Mouse (Mus musculus) cerebellum, adult 9-10 months (tissue): ENCODE results near the gene Gpr15.

Source experiments
- DNase-seq: peaks from one replicate; pipeline ENCODE4 v3.0.0; 2022

The Gpr15 gene

GRCm38 (mm10) chr16:58700816-58701424, 17.9 kb downstream of the Gpr15 start:
- no peak for DNase-seq

GRCm38 (mm10) chr16:58700174-58700573, 18.7 kb downstream of the Gpr15 start:
- DNase-seq, result no peak

DNA sequence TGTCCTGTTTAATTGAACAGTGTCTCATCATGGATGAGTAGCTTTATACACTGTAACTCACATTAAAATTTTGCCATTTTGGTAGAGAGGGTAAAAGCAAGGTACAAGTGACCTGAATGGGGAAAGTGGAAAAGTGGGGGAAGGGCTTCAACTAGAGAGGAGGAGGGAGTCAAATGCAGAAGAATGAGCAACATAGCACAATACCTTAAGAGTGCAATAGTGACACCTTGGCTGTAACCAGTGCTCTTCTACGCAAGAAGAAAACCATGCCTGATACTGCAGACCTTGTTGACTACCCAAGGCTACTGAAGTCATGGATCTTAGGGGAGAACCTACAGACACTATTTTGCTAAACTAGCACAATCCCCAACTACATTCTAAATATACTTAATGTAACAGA, 21.6 kb downstream of the Gpr15 start:
- DNase-seq, result no peak

GRCm38 (mm10) chr16:58696796-58697195, 22.1 kb downstream of the Gpr15 start:
- no peak for DNase-seq

DNA sequence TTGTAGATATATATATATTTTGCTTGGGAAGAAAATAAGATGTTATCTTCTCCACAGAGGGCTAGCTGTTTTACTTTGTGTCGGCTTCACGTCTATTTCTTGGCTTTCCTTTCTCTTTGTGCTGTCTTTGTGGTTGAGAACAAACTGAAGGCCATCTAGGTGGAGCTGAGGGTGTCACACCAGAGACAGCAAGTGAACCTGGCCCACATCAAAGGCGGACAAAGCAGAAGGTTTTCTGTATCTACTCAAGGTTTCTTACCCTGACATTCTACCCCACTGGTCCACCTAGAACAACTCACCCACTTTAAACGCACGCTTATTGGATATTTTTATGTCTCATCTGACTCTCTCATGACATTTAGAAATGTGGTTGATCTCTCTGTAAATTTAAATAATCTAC, 24.8 kb downstream of the Gpr15 start:
- no peak for DNase-seq

- DNase-seq, result no peak
These were observed 28.5 kb downstream of the Gpr15 start for GRCm38 (mm10) chr16:58690322-58690732.

GRCm38 (mm10) chr16:58689555-58690169, 29.2 kb downstream of the Gpr15 start:
- DNase-seq, result no peak

GRCm38 (mm10) chr16:58688534-58688933, 30.3 kb downstream of the Gpr15 start:
- DNase-seq, result no peak

- no peak for DNase-seq
These were observed 33.0 kb downstream of the Gpr15 start for GRCm38 (mm10) chr16:58685548-58686537.

DNA sequence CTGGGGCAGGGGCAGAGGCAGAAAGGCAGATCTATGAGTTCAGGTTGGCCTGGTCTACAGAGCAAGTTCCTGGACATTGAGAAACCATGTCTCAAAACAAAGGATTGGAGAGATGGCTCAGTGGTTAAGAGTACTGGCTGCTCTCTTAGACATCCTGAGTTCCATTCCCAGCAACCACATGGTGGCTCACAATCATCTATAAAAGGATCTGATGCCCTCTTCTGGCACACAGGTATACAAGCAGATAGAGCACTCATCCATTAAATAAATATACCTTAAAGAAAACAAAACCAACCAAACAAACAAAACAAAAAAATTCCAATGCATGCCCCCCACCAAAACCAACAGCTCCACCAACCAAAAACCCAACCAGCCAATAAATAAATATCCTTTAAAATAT, 34.3 kb downstream of the Gpr15 start:
- DNase-seq, result no peak

- no peak for DNase-seq
These were observed 35.0 kb downstream of the Gpr15 start for GRCm38 (mm10) chr16:58683911-58684310.

DNA sequence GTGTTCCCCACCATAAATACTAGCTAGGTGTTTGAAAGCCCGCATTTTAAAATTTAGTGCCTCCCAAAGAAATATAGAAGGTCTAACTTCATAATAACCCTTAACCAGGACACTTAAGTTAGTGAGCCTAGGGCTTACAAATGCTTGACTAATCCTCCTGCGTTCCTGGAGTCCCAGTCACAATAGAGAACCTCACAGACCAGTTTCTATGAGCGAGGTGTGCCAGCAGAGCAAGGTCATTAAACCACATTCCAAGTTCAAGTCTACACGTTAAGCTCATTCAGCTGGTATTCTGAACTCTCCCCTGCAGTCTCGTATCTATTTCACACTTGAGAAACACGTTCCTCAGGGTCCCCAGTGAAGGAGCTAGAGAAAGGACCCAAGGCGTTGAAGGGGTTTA, 36.0 kb downstream of the Gpr15 start:
- DNase-seq, result no peak

DNA sequence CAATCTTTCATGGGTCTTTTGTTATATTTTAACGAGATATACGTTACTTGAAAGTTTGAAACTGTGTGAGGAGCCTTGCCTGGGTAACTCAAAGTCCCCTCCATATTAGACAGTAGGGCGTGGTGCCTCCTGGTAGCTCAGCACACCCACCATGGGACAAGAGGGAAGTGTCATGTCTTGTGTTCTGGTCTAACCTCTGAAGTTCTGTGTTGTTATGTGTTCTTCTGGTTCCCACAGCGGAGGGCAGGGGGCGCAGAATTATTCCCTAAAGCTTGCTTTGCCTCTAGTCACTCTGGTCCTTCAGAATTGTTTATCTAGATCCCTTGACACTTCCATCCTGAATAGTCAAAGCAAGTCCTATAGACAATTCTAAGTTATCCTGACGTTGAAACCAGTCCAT, 36.8 kb downstream of the Gpr15 start:
- DNase-seq, result no peak

DNA sequence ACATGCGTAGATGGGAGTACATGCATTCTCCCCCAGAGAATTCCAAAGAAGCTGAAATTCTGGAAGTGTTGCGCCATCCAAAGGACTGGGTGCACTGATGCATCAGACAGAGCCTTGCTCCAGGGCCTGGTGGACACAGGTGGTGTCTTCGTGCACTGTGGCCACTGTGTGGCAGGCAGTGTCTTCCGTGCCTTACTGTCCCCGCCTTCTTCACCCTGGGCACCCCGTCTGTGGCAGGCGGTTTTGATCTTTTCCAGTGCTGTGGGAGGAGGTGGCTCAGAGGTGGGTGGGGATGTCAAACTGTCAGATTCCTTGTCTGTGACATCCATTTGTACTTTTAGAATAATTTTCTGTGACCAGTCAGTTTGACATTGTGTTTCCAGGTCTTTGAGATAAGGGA, 40.2 kb downstream of the Gpr15 start:
- no peak for DNase-seq

DNA sequence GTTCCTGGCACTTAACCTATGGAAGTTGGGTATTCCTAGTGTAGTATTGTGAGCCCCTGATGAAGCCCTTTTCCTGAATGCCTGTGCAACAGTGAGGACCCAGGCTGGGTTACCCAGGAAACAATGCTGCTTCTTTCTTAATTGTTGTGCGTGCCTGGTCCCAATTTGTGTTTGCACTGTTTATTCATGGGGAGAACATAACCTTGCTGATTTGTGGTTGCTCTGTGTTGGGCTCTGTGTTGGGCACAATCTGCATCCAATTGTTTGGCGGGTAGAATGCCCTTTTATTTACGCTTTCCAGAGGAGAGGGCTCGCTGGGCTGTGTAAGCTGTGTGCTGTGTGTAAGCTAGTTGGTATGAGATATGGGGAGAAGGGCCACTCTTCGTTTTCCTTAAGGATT, 41.4 kb downstream of the Gpr15 start:
- no peak for DNase-seq

DNA sequence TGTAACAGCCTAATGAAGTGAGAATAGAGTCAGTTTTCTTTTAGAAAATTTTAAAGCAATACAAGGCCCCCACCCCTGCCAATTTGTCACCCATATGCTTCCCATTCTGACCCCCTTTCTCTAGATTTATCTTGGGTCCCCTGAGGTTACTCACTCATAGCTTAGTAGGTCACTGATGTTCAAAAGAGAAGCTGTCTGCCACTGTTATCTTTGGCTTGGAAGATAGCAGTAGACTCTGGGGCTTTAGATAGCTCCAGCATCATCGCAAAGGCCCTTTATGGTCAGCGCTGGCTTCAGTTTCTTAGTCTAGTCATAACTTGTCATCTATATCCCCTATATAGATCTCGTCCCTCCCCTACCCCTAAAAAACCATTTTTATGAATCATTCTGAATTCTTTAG, 42.2 kb downstream of the Gpr15 start:
- DNase-seq, result no peak

DNA sequence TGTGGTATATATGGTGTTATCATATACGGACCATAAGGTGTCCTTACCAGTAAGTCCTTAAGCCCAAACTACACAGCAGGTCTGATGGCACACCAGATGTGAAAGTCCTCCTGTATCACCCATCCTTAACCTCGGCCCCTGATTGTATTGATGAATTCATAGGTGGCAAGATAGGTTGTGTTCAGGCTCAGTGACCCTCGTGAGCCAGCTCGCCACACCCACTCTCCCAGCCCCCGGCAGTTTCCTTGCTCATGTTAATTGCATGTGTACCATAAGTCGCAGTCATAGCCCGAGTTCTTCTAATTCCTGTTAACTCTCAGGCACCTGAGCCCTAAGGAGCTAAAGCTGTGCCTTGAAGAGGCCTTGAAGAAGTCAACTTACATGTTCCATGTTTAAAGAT, 42.7 kb downstream of the Gpr15 start:
- DNase-seq, result no peak

DNA sequence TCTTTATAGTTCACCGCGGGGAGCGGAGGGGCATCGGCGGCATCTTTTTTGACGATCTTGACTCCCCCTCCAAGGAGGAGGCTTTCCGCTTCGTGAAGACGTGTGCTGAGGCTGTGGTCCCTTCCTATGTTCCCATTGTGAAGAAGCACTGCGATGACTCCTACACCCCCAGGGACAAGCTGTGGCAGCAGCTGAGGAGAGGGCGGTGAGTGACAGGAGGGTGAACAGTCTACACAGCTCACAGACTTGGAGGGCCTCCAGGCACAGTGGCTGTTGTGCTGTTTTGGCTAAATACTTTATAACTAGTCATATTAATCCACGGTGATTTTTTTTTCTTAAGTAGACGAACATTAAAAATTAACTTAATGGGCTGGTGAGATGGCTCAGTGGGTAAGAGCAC, 43.6 kb downstream of the Gpr15 start:
- DNase-seq, result no peak

DNA sequence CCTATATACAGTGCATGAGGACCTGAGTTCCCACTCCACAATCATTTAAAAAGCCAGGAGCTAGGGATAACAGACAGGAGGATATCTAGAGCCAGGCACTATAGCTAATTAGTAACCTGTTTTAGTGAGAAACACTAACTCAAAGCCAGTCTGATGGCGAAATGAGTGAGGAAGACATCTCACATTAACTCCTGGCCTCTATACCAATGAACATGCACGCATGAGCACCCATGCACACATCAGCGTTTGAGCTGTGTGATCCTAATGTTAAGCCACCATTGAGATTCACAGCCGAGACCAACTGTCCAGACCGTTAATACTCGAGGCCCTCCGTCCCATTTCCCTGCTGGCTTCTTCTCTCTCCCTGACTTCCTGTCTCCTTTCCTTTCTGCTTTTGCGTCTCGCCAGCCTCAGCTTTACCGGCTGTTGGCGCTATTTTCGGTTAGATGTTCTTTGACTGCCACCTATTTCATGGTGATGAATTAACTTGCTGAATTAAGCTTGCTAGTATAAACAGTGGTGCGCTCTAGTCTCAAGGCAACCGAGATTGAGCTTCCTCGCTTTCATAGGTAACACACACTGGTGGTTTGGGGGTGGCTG, 45.0 kb downstream of the Gpr15 start:
- no peak for DNase-seq

- no peak for DNase-seq
These were observed 46.5 kb downstream of the Gpr15 start for GRCm38 (mm10) chr16:58672396-58672795.

- no peak for DNase-seq
These were observed 47.5 kb downstream of the Gpr15 start for GRCm38 (mm10) chr16:58671212-58671985.

- DNase-seq, result no peak
These were observed 48.2 kb downstream of the Gpr15 start for GRCm38 (mm10) chr16:58670643-58671042.
